In genomic region chr11:83774324-83774723, GRCm38 (mm10) we compare ENCODE assay signal across 31 mouse cellular contexts. TPM values are rescaled to one million over a fixed set of nuclear protein-coding genes. Genes with fewer than 3 reads are reported as not detected.
"Had no signal": no experiment of that assay in that cellular context is flagged by ENCODE, and none has a peak within 500 bp of the region (broad histone marks: within the 10 kb centered on the region; RNA-seq: fewer than 3 reads in every experiment).

No protein-coding gene starts in this region.

- H3K4me3 ChIP-seq: embryonic facial prominence, embryonic 10.5 days; embryonic facial prominence, embryonic 12.5 days; embryonic facial prominence, embryonic 13.5 days; embryonic facial prominence, embryonic 15.5 days; erythroblast, embryonic 14.5 days; forebrain, embryonic 10.5 days; forebrain, embryonic 12.5 days; forebrain, embryonic 13.5 days; forebrain, embryonic 15.5 days; gastrocnemius, adult 2 months; heart, adult 2 months had no signal

- DNase-seq: cerebellum, adult 8-10 months; cerebellum, adult 9-10 months; cerebellum, adult 9-11 months; cerebellum, postnatal 10 days; cerebellum, postnatal 14 days; cerebellum, postnatal 25 days; cerebellum, postnatal 36 days; embryo, embryonic 11 days; forebrain, postnatal 0 days; gastrocnemius, adult 2 months; gastrocnemius, postnatal 10 days; gastrocnemius, postnatal 14 days; gastrocnemius, postnatal 25 days; gastrocnemius, postnatal 36 days; heart, adult 18-20 months; heart, adult 2 months had no signal

- H3K27me3 ChIP-seq: embryonic facial prominence, embryonic 12.5 days; embryonic facial prominence, embryonic 13.5 days; embryonic facial prominence, embryonic 15.5 days; forebrain, embryonic 12.5 days; forebrain, embryonic 13.5 days; forebrain, embryonic 15.5 days had no signal

- H3K4me1 ChIP-seq: embryonic facial prominence, embryonic 10.5 days; embryonic facial prominence, embryonic 12.5 days; embryonic facial prominence, embryonic 13.5 days; embryonic facial prominence, embryonic 15.5 days; forebrain, embryonic 10.5 days; forebrain, embryonic 12.5 days; forebrain, embryonic 13.5 days; forebrain, embryonic 15.5 days had no signal

- H3K27ac ChIP-seq: embryonic facial prominence, embryonic 10.5 days; embryonic facial prominence, embryonic 12.5 days; embryonic facial prominence, embryonic 13.5 days; embryonic facial prominence, embryonic 15.5 days; forebrain, embryonic 10.5 days; forebrain, embryonic 12.5 days; forebrain, embryonic 13.5 days; forebrain, embryonic 15.5 days; gastrocnemius, adult 2 months; heart, adult 2 months had no signal

- H3K9me3 ChIP-seq: embryonic facial prominence, embryonic 10.5 days; embryonic facial prominence, embryonic 12.5 days; embryonic facial prominence, embryonic 13.5 days; embryonic facial prominence, embryonic 15.5 days; forebrain, embryonic 10.5 days; forebrain, embryonic 12.5 days; forebrain, embryonic 13.5 days; forebrain, embryonic 15.5 days had no signal

RNA-seq across cellular contexts. Expression of gene Wfdc21, which starts 27.6 kb away (rescaled TPM):
- total RNA-seq: forebrain, postnatal 0 days; gastrocnemius, adult 2 months; gastrocnemius, postnatal 10 days; gastrocnemius, postnatal 14 days; gastrocnemius, postnatal 36 days; heart, adult 18-20 months; heart, adult 2 months had no signal
- polyA plus RNA-seq: cortical plate, adult 2 months; embryonic facial prominence, embryonic 10.5 days; embryonic facial prominence, embryonic 11.5 days; embryonic facial prominence, embryonic 12.5 days; embryonic facial prominence, embryonic 13.5 days; erythroblast, embryonic 14.5 days; forebrain, embryonic 10.5 days; forebrain, embryonic 11.5 days; forebrain, embryonic 12.5 days; forebrain, embryonic 13.5 days; forebrain, embryonic 14.5 days; forebrain, embryonic 15.5 days; forebrain, embryonic 16.5 days; forebrain, postnatal 0 days; frontal cortex, adult 2 months had no signal
